Mouse (Mus musculus): ENCODE results near the gene Pgp.

DNA sequence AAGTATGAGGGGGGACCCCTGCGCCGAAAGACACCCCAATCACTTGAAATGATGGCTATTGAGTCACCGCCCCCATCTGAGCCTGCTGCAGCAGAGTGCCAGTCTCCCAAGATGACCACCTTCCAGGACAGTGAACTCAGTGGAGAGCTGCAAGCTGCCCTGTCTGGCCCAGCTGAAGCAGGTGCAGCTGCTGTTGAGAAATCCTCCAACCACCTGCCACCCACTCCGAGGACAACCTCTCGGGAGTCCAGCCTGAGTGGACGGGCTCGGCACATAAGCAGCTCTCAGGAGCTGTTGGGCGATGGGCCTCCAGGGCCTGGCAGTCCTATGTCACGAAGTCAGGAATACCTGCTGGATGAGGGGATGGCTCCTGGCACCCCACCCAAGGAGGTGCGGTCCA is 33.9 kb downstream of the Pgp start:
- TF ChIP-seq GATA1 (IDR thresholded peaks at IDR 0.05; ENCODE audit: borderline replicate concordance, low read length) (no peak), FLI1 (IDR thresholded peaks at IDR 0.05; ENCODE audit: low read length) (no peak)
